22 mouse cellular contexts compared by ENCODE assay signal in genomic region chr11:101925636-101926035, GRCm38 (mm10). TPM values are rescaled to one million over a fixed set of nuclear protein-coding genes. Genes with fewer than 3 reads are reported as not detected.
DNase-seq lines count a peak whose midpoint lies in the region; ATAC-seq and TF ChIP-seq lines count a peak whose summit lies in the region.
"Had no signal": no experiment of that assay in that cellular context is flagged by ENCODE, and none has a peak within 500 bp of the region (broad histone marks: within the 10 kb centered on the region; RNA-seq: fewer than 3 reads in every experiment).

No protein-coding gene starts in this region.

- peak overlapping the region; percentile 73 for H3K27ac ChIP-seq in kidney, embryonic 15.5 days
- H3K27ac ChIP-seq in midbrain, embryonic 11.5 days (ENCODE audit: low read depth, low read length) = no peak overlapping the region
- no peak overlapping the region for H3K27ac ChIP-seq in midbrain, embryonic 15.5 days
- 0 out of 2 replicates have a peak overlapping the region, but pooled peaks have one; percentile 22 for H3K27ac ChIP-seq in ES-Bruce4 (ENCODE audit: insufficient read depth, low read length)
- H3K27ac ChIP-seq: embryonic facial prominence, embryonic 10.5 days; forebrain, embryonic 13.5 days; gastrocnemius, adult 2 months; heart, embryonic 13.5 days; hindbrain, embryonic 15.5 days had no signal

- no peak overlapping the region for H3K4me2 ChIP-seq in kidney, embryonic 15.5 days
- no peak overlapping the region for H3K4me2 ChIP-seq in midbrain, embryonic 11.5 days
- no peak overlapping the region for H3K4me2 ChIP-seq in midbrain, embryonic 15.5 days
- H3K4me2 ChIP-seq: forebrain, embryonic 13.5 days; heart, embryonic 13.5 days; hindbrain, embryonic 15.5 days had no signal

- H3K4me1 ChIP-seq in kidney, embryonic 15.5 days = peaks cover 43% of the 10 kb centered on the region
- H3K4me1 ChIP-seq in midbrain, embryonic 11.5 days (ENCODE audit: control insufficient read depth, insufficient read depth, low read length) = no peaks in the 10 kb centered on the region
- no peaks in the 10 kb centered on the region for H3K4me1 ChIP-seq in midbrain, embryonic 15.5 days
- peaks cover 14% of the 10 kb centered on the region for H3K4me1 ChIP-seq in ES-Bruce4 (ENCODE audit: control insufficient read depth, insufficient read depth, low read length)
- H3K4me1 ChIP-seq: hindbrain, embryonic 15.5 days had no signal

- TF ChIP-seq EP300 in ES-Bruce4 (IDR thresholded peaks at IDR 0.05; ENCODE audit: insufficient read depth, low read depth, low read length) = peak; percentile 92

- DNase-seq in kidney, adult 8-10 months = no peak
- DNase-seq in midbrain, embryonic 11.5 days (ENCODE audit: low spot score, missing footprints) = peak; percentile 77
- peak; percentile 85 for DNase-seq in ZHBTc4 (ENCODE audit: low read depth, low spot score)
- no peak for DNase-seq in lung, postnatal 36 days
- no peak for DNase-seq in lung, adult 18-20 months
- DNase-seq: adrenal gland, postnatal 14 days; cerebellum, adult 11-12 months; cerebellum, adult 9-11 months; forebrain, postnatal 0 days; gastrocnemius, adult 2 months; gastrocnemius, postnatal 25 days; heart, postnatal 36 days had no signal

- no peaks in the 10 kb centered on the region for H3K36me3 ChIP-seq in kidney, embryonic 15.5 days
- no peaks in the 10 kb centered on the region for H3K36me3 ChIP-seq in midbrain, embryonic 11.5 days (ENCODE audit: control insufficient read depth, insufficient read depth, low read length)
- H3K36me3 ChIP-seq in midbrain, embryonic 15.5 days (replicated peaks) = no peaks in the 10 kb centered on the region
- no peaks in the 10 kb centered on the region for H3K36me3 ChIP-seq in ES-Bruce4 (ENCODE audit: control insufficient read depth, insufficient read depth, low read length, poor library complexity, severe bottlenecking)
- H3K36me3 ChIP-seq: embryonic facial prominence, embryonic 10.5 days; heart, embryonic 13.5 days; hindbrain, embryonic 15.5 days had no signal

- no peak overlapping the region for H3K9ac ChIP-seq in kidney, embryonic 15.5 days
- no peak overlapping the region for H3K9ac ChIP-seq in midbrain, embryonic 11.5 days (ENCODE audit: low read length)
- H3K9ac ChIP-seq in midbrain, embryonic 15.5 days = no peak overlapping the region
- no peak overlapping the region for H3K9ac ChIP-seq in ES-Bruce4 (ENCODE audit: low read depth, poor library complexity, severe bottlenecking)
- H3K9ac ChIP-seq: forebrain, embryonic 13.5 days; forebrain, postnatal 0 days; heart, embryonic 13.5 days; hindbrain, embryonic 15.5 days had no signal

- no peak overlapping the region for H3K4me3 ChIP-seq in kidney, embryonic 15.5 days (replicated peaks)
- H3K4me3 ChIP-seq in midbrain, embryonic 11.5 days (ENCODE audit: low read depth, low read length) = no peak overlapping the region
- H3K4me3 ChIP-seq in midbrain, embryonic 15.5 days = no peak overlapping the region
- H3K4me3 ChIP-seq in ES-Bruce4 (ENCODE audit: low read depth, low read length) = no peak overlapping the region
- H3K4me3 ChIP-seq: embryonic facial prominence, embryonic 10.5 days; forebrain, embryonic 13.5 days; gastrocnemius, adult 2 months; heart, embryonic 13.5 days; hindbrain, embryonic 15.5 days had no signal

- peak; percentile 37; the same call in 1 of the 2 replicates for ATAC-seq in kidney, embryonic 15.5 days (replicated peaks; ENCODE audit: low FRiP score)
- ATAC-seq in midbrain, embryonic 11.5 days (ENCODE audit: low FRiP score) = no peak
- ATAC-seq in midbrain, embryonic 15.5 days (replicated peaks) = no peak
- ATAC-seq: forebrain, embryonic 13.5 days; forebrain, postnatal 0 days had no signal

- no peak for TF ChIP-seq CTCF in ES-Bruce4 (IDR thresholded peaks at IDR 0.05; ENCODE audit: low read depth, low read length)

- TF ChIP-seq POLR2A in ES-Bruce4 (IDR thresholded peaks at IDR 0.05; ENCODE audit: insufficient read depth, low read length) = no peak

- H3K27me3 ChIP-seq in kidney, embryonic 15.5 days = no peaks in the 10 kb centered on the region; the same call in 1 of the 2 replicates
- H3K27me3 ChIP-seq in midbrain, embryonic 11.5 days (ENCODE audit: control insufficient read depth, insufficient read depth, low read length) = no peaks in the 10 kb centered on the region
- no peaks in the 10 kb centered on the region for H3K27me3 ChIP-seq in midbrain, embryonic 15.5 days (replicated peaks)
- H3K27me3 ChIP-seq in ES-Bruce4 (ENCODE audit: control insufficient read depth, insufficient read depth, low read length, poor library complexity, severe bottlenecking) = no peaks in the 10 kb centered on the region
- H3K27me3 ChIP-seq: heart, embryonic 13.5 days had no signal

- WGBS in kidney, embryonic 15.5 days = 43% methylated on average over 6 of the region's 6 CpGs
- 78% methylated on average over 6 of the region's 6 CpGs for WGBS in midbrain, embryonic 11.5 days
- 67% methylated on average over 6 of the region's 6 CpGs for WGBS in midbrain, embryonic 15.5 days

- no peaks in the 10 kb centered on the region for H3K9me3 ChIP-seq in kidney, embryonic 15.5 days (replicated peaks)
- no peaks in the 10 kb centered on the region for H3K9me3 ChIP-seq in midbrain, embryonic 11.5 days (ENCODE audit: control insufficient read depth, low read length)
- H3K9me3 ChIP-seq in midbrain, embryonic 15.5 days = no peaks in the 10 kb centered on the region
- H3K9me3 ChIP-seq in ES-Bruce4 (replicated peaks; ENCODE audit: control insufficient read depth, insufficient read depth, low read length, poor library complexity, severe bottlenecking) = no peaks in the 10 kb centered on the region
- H3K9me3 ChIP-seq: embryonic facial prominence, embryonic 10.5 days; forebrain, embryonic 13.5 days; heart, embryonic 13.5 days; hindbrain, embryonic 15.5 days had no signal

RNA-seq across cellular contexts. Expression of gene Meox1, which starts 31.5 kb away (rescaled TPM):
- 13.6 and 15.4 TPM in 2 replicates for polyA plus RNA-seq in kidney, embryonic 15.5 days (2015; fragmentation: Nextera tagmentation; extraction: Ambion mirVana)
- polyA plus RNA-seq in midbrain, embryonic 11.5 days (2014; fragmentation: Nextera tagmentation; extraction: Ambion mirVana) = 0.29 TPM in 1 of 2 replicates, not detected in the other
- polyA plus RNA-seq in midbrain, embryonic 15.5 days (2015; fragmentation: Nextera tagmentation; extraction: Ambion mirVana) = 0.57 and 0.75 TPM in 2 replicates
- polyA plus RNA-seq in ES-Bruce4 (2011; ENCODE audit: insufficient read depth, insufficient read length, low read depth, missing spikeins) = 0.70 TPM in 1 of 2 replicates, not detected in the other

RNA-seq across cellular contexts. Expression of gene Sost, which starts 41.2 kb away (rescaled TPM):
- 0.83 and 1.4 TPM in 2 replicates for polyA plus RNA-seq in kidney, embryonic 15.5 days (2015; fragmentation: Nextera tagmentation; extraction: Ambion mirVana)
- not detected in 2 replicates for polyA plus RNA-seq in midbrain, embryonic 11.5 days (2014; fragmentation: Nextera tagmentation; extraction: Ambion mirVana)
- not detected in 2 replicates for polyA plus RNA-seq in midbrain, embryonic 15.5 days (2015; fragmentation: Nextera tagmentation; extraction: Ambion mirVana)
- polyA plus RNA-seq in ES-Bruce4 (2011; ENCODE audit: insufficient read depth, insufficient read length, low read depth, missing spikeins) = not detected in 2 replicates
- polyA plus RNA-seq: embryonic facial prominence, embryonic 14.5 days; forebrain, embryonic 13.5 days; forebrain, postnatal 0 days had no signal

RNA-seq across cellular contexts. Expression of gene Cfap97d1, which starts 58.4 kb away (rescaled TPM):
- not detected in 2 replicates for polyA plus RNA-seq in kidney, embryonic 15.5 days (2015; fragmentation: Nextera tagmentation; extraction: Ambion mirVana)
- not detected in 2 replicates for polyA plus RNA-seq in midbrain, embryonic 11.5 days (2014; fragmentation: Nextera tagmentation; extraction: Ambion mirVana)
- polyA plus RNA-seq in midbrain, embryonic 15.5 days (2015; fragmentation: Nextera tagmentation; extraction: Ambion mirVana) = not detected in 2 replicates
- polyA plus RNA-seq in ES-Bruce4 (2011; ENCODE audit: insufficient read depth, insufficient read length, low read depth, missing spikeins) = not detected in 2 replicates
- polyA plus RNA-seq: embryonic facial prominence, embryonic 10.5 days; embryonic facial prominence, embryonic 14.5 days; forebrain, embryonic 13.5 days; forebrain, postnatal 0 days; heart, embryonic 13.5 days; heart, postnatal 0 days; hindbrain, embryonic 11.5 days; hindbrain, embryonic 15.5 days had no signal

Comparison
In these comparisons a context has a peak if more than half of its experiments do, and no peak if none do; other contexts are left out.
1. H3K27ac ChIP-seq: peak in kidney, embryonic 15.5 days (single experiment) and ES-Bruce4 (single experiment); none in midbrain, embryonic 11.5 days (single experiment) and midbrain, embryonic 15.5 days (single experiment).
2. DNase-seq: peak in midbrain, embryonic 11.5 days (single experiment) and ZHBTc4 (single experiment); none in kidney, adult 8-10 months (0 of 2), lung, postnatal 36 days (single experiment) and lung, adult 18-20 months (0 of 2).